Mouse (Mus musculus) layer of hippocampus, adult 9-10 months (tissue): ENCODE results near the gene Hepacam.

Source experiments
- DNase-seq: peaks from one replicate; pipeline ENCODE4 v3.0.0; 2022; ENCODE audit warnings: low spot score

Hepacam gene

DNA sequence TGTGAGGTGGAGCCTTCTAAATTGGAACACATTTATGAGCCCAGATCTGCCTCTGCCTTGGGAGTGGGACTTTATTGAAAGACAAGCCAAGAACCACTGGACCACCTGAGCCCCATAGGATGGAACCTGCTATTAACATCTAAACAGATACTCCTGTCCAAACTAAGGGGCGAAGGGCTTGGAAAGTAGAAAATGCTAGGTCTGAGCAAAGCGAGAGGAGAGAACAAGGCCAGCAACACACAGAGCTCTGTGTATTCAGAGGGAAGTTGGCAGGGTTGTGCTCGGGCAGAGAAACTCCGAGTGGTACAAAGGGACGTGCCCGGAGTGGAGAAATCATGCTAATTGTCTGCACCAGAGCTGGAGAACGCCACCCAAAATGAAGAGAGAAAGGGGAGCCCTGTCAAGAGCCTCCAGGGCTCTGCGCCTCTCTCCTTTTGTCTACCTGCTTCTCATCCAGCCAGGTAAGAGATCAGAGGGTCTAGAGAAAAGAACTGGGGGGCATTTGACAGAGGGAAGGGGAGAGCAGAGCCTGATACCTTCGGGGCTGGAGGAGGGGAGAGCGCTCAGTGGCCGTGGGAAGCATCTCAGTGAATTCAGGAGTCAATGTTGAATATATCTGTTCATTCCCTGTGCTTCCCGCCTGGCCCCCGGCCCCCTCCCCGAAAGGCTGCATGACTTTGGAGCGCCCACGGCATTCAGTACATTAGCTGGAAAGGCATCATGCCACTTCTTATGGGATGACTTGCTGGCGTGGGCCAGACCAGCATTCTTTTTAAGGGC, at the start of gene Hepacam:
TSS of gene Hepacam (plus strand) at position 51 of the 780 bp plus-strand sequence.
- DNase-seq = no peak

DNA sequence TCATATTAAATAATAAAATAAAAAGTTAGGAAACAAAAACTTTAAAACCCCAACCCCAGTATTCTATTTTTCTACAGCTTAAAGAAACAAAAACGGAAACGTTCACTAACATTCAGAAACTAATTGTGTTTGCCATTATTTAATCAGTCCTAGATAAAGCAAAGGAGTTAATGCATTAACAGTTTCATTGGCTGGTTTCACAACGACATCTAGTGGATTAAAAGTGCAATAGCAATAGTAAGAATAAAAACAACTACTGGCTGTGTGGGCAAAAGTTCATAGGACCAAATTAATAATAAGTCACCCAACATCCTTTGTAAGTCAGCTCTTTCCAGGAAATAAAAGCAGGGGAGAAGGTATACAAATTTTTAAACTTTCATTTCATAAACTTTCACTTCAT, 37.7 kb upstream of the Hepacam start:
- DNase-seq = no peak

DNA sequence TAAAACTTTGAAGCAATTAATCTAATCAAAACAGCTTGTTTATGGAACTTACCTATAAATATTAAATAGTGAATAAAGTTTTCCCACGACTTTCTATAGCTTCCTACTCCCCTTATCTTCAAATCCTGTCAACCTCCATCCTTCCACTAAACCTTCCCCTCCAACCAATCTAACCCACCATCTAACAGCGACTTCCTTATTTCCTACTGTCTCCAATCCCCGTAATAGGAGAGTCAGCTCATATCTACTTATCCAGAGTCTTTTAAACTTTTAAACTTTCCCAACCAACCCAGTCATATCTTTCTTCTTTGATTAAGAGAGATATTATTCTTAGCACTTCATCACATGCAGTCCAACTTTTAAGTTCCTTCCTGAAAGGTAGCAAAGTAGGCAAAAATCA, 21.7 kb upstream of the Hepacam start:
- DNase-seq = no peak

DNA sequence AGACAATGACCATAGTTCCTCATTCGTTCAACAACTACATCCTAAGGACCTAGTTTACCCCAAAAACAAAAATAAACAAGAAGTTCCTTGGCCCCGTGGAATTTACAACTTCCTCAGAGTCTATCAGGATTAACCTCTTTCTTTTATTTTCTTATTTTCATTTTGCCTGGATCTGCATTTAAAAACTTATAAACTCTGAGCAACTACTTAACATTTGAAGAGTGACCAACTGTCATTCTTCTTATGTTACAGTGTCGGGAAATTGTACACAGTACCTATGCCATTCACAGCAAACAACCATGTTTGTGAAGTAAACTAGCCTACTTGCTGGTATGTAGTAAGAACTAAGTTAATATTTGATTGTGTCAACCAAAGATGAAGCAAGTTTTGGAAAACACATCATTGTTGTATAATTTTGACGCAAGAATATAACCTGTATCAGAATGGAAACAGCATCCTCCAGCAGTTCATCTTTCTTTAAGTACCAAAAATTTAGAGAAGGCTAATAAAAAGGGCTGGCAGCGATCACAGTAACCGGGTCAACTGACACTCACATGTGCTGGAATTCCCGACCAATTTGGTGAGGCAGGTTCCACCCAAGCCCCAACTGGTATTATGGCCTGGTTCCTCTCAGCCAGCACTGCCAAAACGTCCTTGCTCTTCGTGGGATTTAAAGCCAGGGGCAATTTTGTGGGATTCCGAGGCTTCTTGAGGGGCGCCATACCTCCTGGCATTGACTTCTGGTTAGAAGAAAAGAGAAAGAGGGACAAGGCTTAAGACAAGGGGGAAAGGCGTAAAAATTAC, 19.8 kb upstream of the Hepacam start:
- no peak for DNase-seq

DNA sequence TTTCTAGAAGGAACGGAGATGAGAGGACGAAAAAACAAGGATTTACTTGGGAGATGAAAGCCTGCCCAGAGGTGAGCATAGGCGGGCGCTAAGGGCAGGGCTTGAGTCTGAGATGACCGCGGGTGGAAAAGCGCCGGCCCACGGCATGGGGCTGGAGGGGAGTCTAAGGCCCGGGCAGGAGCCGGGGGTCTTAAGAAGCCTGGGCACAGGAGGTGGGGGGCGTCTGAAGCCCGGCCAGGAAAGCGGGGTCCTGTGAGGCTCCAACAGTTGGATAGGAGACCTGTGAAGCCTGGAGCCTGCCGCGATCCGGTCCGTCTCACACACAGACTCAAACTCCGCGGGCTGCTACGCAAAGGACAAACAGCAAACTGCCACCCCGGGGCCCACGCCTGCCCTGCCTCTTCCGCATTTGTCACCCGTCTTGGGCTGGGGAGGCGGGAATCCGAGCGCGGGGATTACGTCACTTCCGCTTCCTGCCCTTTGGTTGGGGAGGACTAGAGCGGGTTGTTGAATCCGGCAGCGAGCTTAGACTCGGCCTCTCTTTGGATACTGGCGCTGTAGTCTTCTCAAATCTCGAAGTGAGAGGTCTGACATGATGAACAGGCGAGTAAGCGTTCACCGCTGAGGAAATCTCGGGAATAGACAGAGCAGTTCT, 19.0 kb upstream of the Hepacam start, which contains the start of gene Ccdc15:
TSS of gene Ccdc15 (minus strand) at position 445 of the 655 bp plus-strand sequence.
- DNase-seq = peak; percentile 89

DNA sequence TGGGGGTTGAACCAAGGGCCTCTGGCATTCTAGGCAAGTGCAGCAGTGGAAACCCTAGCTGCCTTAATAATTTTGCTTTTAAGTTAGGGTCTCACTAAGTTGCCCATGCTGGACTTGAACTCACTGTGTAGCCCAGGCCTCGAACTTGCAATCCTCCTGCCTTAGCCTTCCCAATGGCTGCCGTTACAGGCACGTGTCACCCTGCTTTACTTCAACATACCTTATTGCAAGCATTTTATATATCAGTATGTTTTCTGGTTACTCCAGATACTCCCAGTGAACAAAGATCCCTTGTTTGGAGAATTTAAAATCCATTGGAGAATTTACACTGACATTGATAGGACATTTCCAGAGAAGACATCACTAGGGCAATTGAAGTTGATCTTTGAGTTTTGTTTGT, 18.1 kb upstream of the Hepacam start:
- DNase-seq = no peak

DNA sequence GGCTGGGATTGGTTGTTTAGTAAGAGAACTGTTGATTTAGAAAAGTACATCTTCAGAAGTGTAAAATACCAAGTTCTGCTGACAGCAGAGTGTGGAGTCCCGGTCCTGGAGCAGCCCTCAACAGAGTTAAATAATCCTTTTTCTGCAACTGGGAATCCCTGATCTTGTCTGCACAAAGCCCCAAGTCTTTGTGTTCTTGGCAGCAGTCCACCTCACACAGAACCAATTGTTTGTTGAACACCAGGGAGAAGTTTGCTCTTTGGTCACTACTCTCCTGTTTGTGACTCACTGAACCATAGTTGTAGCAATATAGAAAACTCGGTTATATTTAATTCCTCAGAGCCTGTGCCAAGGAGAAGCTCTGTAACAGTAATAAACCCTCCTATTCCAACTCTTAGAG, 15.9 kb upstream of the Hepacam start:
- no peak for DNase-seq

DNA sequence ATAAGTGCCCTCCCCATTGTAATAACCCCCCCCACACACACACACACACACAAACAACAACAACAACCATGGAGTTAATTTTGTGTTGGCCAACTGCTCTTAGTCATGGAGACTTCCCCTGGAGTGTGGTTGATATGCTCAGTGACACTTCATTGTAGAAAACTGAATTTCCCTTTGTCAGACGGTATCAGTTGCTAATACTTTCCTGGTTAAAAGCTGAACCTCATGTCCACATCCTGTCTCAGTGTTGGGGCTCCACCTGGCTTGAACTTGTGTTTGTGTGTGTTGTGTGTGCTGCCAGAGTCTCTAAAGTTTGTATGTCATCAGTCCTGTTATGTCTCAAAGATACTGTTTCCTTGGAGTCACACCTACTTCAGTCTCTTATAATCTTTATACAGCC, 12.7 kb upstream of the Hepacam start:
- no peak for DNase-seq

DNA sequence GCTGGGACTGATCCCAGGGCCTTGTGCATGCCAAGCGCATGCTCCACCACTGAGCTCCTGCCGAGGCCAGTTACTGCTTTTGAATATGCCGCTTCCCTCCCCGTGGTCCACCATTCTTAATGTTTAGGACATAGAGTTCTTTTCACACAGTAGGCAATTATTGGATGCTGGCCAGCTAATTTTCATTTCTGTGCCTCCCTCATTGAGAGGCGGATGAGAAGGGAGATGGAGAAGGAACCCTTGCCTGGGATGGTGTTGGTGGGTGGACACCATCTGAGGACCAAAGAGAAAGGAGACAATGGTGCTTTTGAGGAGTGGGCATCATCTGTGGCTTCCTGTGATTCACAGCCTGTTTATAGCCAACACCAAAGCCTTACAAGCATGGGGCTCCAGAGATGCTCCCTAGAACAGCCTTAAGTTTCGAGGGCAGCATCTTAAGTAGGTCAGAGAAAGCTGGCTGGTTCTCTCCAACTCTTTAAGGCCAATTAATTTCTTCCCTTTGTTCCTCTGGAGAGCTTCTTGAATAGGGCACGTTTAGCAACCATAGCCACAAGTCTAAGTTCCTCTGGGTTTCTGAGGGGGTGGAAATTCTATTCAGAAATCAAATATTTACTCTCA, 8.3 kb upstream of the Hepacam start:
- no peak for DNase-seq

DNA sequence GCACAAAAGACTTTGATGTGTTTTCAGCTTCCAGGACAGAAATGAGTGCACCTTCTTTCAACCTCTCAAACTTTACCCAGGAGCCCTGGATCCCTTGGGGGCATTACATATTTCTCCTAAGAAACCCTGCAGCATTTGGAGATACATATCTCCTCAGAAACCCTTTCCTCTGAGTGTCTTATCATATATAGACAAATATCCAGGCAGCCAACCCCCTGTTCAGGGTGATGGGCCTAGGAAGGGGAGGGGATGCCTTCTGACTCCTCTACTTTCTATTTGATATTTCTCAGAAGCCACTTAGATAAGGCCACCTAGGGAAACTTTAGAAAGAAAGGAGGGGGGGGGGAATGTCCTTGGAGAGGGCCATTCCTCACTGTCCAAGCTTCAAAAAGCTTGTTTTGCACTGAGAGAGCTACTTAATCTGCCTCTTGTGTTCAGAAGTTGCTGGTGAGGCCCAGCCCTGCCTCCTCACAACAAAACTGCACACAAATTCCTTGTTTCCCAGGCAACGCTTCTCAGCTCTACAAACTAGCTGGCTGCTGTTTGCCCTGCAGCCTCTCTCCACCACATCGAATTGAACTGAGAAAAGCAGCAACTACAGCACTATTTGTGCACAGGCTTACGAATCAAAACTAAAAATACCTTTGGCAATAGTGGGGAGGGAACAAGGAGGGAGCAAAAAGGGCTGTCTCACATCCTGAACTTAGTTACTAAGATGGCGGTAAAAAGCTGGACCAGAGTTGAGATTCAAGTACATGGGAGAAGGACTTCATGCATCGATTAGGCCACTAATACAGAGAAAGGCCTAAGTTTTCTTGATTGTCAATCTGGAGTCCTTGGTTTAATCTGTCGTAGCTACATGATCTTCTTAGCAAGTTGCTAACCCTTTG, 7.6 kb upstream of the Hepacam start:
- DNase-seq = no peak

DNA sequence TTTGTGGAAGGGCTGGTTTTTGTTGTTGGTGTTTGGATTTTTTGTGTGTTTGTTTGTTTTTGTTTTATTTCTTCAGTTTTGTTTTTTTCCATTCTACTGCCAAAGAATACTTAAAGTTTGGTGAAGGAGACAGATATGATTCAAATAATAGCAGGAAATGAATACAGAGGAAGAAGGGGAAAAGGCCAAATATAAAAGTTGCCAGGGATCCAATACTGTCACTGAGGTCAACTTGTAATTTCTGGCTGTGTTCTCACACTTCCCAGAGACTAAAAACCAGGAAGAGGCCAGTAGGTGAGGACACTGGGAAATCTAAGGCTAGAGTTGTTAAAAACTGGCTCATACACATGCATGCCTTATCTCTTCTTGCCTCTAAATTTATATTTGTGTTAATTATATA, 5.1 kb upstream of the Hepacam start:
- DNase-seq = no peak

DNA sequence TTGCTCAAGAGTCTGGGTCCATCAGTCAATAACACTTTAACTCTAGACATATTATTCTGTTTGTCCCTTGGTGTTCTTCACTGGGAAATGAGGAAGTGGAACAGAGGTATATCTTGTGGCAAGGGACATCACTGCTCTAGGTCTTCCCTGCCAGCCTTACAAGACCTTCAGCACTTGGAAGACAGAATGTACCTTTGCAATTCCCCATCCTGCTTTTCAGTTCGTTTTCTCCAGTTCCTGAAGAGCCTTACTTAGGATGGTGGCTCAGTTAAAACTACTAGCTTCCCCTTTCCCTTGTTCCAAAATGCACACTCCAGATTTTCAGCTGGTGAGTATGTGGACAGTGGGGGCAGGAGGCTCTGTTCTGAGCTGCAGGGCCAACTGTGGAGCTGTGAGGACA, 4.3 kb upstream of the Hepacam start:
- DNase-seq = no peak

DNA sequence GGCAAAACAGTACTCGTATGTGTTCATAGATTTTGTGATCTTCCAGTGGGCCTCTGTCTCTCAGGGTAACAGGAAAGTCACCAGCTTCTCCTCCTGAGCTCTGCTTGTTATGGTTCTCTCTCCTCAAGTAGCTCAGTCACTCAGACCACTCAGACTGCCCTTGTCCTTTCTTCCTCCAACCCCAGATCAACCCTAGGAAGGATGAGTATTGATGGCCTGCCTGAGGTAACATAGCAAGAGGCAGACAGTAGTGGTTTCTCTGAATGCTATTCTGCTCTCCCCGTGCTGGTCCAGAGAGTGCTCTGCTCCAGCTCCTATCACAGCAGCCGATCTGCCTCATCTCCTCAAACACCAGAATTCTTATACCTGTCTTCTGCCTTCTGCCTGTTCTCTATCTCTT, 3.6 kb upstream of the Hepacam start:
- DNase-seq = no peak

DNA sequence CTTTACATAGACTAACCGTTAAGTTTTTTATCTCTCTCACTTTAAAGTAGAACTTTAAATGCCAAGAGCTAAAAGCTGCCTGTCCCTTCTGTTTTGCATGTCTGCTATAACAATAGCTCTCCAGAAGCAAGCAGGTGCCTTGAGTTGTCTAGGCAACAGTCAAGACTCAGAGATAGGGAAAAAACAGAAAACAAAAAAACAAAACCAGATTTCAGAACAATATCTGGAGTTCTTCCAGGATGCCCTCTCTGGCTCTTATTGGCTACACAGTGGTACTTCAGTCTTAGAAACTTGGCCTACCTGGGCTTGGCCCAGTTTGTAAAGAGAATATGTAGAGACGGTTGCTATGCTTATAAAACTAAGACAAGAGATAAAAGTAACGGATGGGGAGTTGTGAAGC, 2.8 kb upstream of the Hepacam start:
- DNase-seq = no peak

DNA sequence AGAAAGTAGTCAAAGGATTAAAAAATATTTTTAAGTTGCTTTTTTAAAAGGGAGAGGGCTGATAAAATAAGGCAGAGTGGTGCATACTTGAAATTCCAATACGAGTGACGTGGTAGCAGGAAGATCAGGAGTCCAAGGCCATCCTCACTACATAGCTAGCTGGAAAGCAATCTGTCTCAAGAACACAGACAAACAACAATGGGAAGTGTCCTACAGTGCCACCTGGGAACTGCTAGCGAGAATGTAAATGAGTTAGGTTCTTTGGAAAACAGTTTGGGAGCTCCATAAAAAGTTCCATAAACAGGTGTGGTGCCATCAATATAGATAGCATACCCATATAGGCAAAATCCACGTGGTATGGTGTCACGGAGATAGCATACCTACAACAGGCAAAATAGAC, 1.4 kb upstream of the Hepacam start:
- no peak for DNase-seq

DNA sequence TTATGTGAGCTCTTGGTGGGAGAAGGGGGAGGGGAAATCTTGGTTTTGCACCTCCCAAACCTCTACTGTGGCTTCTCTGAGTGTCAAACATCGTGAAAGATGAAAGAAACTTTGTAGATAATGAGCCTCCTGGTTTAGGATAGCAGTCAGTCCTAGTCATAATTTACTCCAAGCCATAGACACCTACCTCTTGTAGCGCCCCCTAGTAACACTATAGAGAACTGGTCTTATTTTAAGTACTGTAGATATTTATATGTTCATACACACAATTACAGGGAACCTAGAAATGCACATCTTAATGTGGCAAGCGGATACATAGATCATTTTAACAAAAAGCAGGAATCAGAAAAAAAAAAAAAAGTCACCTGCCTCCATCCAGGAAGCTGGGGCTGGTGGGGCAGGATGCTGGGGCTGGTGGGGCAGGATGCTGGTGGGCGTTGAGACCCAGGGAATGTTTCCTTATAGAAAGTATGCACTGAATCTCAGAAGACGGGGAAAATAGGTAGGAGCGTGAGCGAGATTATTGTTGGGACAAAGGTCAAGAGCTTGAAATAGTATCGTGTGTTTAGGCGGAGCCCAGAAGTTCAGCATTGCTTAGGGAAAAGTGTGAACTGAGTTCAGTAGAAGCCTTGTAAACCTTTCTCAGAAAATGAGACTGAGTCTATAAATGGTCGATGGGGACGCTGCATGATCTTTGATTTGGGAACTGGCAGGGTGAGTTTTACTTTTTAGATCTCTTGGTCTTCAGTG, 1.1 kb downstream of the Hepacam start:
- DNase-seq = no peak

DNA sequence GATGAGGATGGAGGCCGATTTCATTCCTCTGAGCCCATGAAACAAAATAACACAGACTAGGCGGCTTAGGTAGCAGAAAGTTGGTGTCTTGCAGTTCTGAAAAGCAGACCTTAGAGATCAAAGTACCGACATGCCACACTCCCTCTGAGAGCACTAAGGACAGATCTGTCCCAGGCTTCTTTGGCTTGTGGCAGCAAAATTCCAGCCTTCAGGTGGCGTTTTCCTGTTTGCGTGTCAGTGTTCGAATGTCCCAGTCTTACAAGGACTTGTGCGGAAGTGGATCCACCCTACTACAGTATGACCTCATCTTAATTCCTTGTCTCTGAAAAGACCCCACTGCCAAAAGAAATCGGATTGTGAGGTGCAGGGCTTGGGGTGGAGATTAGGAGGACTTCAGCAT, 1.7 kb downstream of the Hepacam start:
- no peak for DNase-seq

DNA sequence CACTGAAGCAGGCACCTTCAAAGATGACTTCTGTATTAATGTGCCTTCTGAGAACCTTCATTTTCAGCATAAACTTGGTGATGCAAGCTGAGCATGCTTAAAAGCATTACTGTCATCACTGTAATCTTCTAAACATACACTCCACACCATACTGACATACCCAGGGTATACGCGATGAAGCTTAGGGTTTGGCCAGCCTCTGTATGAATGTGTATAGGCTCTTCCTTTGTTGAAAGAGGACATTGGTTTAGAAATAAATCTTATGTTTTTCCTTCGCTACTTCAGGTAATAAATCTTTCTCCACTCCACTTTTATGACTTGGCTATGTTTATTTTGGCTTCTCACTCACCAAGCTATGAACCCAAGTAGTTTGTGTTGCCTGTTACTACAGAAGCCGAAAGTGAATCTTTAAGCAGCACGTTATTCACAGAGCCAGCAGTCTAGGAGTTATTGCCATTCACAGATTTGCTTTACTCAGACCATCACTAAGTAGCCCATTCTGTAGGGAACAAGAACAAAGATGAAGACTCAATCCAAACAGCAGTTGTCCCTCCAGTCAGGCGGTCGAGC, 4.2 kb downstream of the Hepacam start:
- DNase-seq = no peak

DNA sequence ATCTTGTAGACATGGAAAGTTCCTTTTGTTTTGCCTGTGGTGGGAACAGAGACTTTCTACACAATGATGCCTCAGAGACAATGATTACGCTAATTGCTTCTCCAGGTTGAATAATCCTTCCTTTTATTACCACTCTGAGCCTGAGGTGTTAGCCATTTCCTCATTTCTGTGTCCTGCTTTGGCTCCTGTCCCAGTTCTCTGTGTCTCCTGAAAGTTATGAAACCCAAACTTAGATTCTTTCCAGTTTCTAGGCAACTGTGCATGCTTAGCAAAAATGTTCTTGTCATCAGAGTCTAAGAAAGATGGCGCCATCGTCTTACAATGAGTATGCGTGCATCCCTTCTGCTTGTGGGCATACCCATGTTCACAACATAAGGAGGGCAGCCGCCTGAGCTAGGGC, 8.6 kb downstream of the Hepacam start:
- DNase-seq = no peak

DNA sequence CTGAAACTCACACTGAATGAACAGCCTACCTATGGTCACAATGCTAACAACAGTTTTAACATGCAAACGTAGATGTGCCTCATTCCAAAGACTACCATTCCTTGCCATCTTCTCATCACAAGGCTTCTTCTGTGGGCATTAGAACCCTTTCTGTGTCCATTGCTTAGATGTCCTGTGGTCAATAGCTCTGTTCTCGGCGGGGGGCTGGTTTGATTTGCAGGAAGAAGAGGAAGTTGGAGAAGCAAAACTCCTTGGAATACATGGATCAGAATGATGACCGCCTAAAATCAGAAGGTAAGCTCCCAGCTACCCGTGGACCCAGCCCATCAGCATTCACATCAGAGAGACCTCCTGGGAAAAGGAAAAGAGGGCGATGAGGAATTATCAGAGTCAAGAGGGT, 16.0 kb downstream of the Hepacam start:
- DNase-seq = no peak
